Mouse (Mus musculus) lung, embryonic 14.5 days (tissue): ENCODE measurements around the gene Eif2ak2. TPM values are rescaled to one million over a fixed set of nuclear protein-coding genes. Genes with fewer than 3 reads are reported as not detected.
A peak's percentile ranks its signal among the peaks of the same experiment; 100 is the strongest.

Experiments
- ATAC-seq: fragments of 200-750 bp; cut with Nextera tagmentation; 2 replicates; pipeline ENCODE4 v1.8.0; 2017; ENCODE audit warnings: mild to moderate bottlenecking, moderate TSS enrichment, moderate library complexity; ENCODE audit not compliant: insufficient read depth
- DNase-seq: peaks from one replicate; pipeline ENCODE4 v3.0.0-alpha.2; 2015
- H3K27ac ChIP-seq: fragments of 300-500 bp; sonication (generic); 2 replicates; pipeline ENCODE4 v1.5.1; 2014; ENCODE audit warnings: low read depth, mild to moderate bottlenecking, moderate library complexity
- H3K27me3 ChIP-seq: fragments of 300-500 bp; sonication (generic); 2 replicates; pipeline ENCODE4 v1.6.1; 2014; ENCODE audit warnings: low read length, control low read depth; ENCODE audit not compliant: insufficient read depth
- H3K36me3 ChIP-seq: fragments of 300-500 bp; sonication (generic); 2 replicates; pipeline ENCODE4 v1.6.1; 2014; ENCODE audit warnings: control low read depth; ENCODE audit not compliant: insufficient read depth
- H3K4me1 ChIP-seq: fragments of 300-500 bp; sonication (generic); 2 replicates; pipeline ENCODE4 v1.6.1; 2014; ENCODE audit warnings: antibody characterized with exemption, control low read depth; ENCODE audit not compliant: insufficient read depth
- H3K4me2 ChIP-seq: fragments of 300-500 bp; sonication (generic); 2 replicates; pipeline ENCODE4 v1.6.1; 2014; ENCODE audit warnings: mild to moderate bottlenecking
- H3K4me3 ChIP-seq: fragments of 300-500 bp; sonication (generic); 2 replicates; pipeline ENCODE4 v1.5.1; 2014; ENCODE audit warnings: low read depth, low read length
- H3K9ac ChIP-seq: fragments of 300-500 bp; sonication (generic); 2 replicates; pipeline ENCODE4 v1.6.1; 2014
- H3K9me3 ChIP-seq: fragments of 300-500 bp; sonication (generic); 2 replicates; pipeline ENCODE4 v1.6.1; 2016; ENCODE audit warnings: low read depth, low read length, control low read depth
- CTCF ChIP-seq: IDR thresholded peaks from 2 replicates; pipeline ENCODE4 v1.5.1; 2016; ENCODE audit warnings: antibody characterized with exemption, low read depth
- WGBS: fragments of 180-500 bp; shearing (Covaris S2); extraction: QIAGEN DNeasy Blood & Tissue Kit; methylation state at CpG from one replicate; pipeline ENCODE4 v1.1.7; 2014; 5-methylcytosine and 5-hydroxymethylcytosine counted together
- polyA plus RNA-seq: library from polyadenylated mRNA; unstranded; fragments of >200 nt; fragmentation: Nextera tagmentation; extraction: Ambion mirVana; gene quantifications from 2 replicates; pipeline ENCODE4 v1.2.1, GENCODE M21; 2014

The Eif2ak2 gene
- polyA plus RNA-seq, 1 experiment from 2014 or later = 8.4 TPM

GRCm38 (mm10) chr17:78834856-78835835 lies 47.2 kb downstream of the Eif2ak2 start, which contains the start of the genes Heatr5b and Gpatch11:
Heatr5b (minus strand) TSS chr17:78835364.
Gpatch11 (plus strand) TSS chr17:78835567.
- Histone ChIP-seq H3K27me3 (no peaks in the 10 kb centered on the region), H3K4me3 (peak within 1 kb of the TSS; percentile 84), H3K4me1 (no peaks in the 10 kb centered on the region), H3K9ac (peak within 1 kb of the TSS; percentile 90), H3K36me3 (peaks cover 15% of the 10 kb centered on the region), H3K27ac (peak within 1 kb of the TSS; percentile 86), H3K9me3 (no peaks in the 10 kb centered on the region), H3K4me2 (peak within 1 kb of the TSS; percentile 85)
- ATAC-seq (peak; percentile 99), DNase-seq (peak; percentile 99)
- WGBS = under 1% methylated on average over 81 of the region's 81 CpGs
- TF ChIP-seq CTCF = no peak

- no peak for TF ChIP-seq CTCF
- Histone ChIP-seq H3K27me3 (no peaks in the 10 kb centered on the region), H3K9me3 (no peaks in the 10 kb centered on the region), H3K4me3 (no peak overlapping the region), H3K4me2 (no peak overlapping the region), H3K4me1 (no peaks in the 10 kb centered on the region), H3K36me3 (peaks cover 47% of the 10 kb centered on the region), H3K9ac (no peak overlapping the region), H3K27ac (no peak overlapping the region)
- no peak for ATAC-seq
- WGBS = 78% methylated on average over 13 of the region's 13 CpGs
- DNase-seq = no peak
Measured at GRCm38 (mm10) chr17:78824346-78824745, 58.0 kb downstream of the Eif2ak2 start.

- no peak for ATAC-seq
- 92% methylated on average over 3 of the region's 3 CpGs for WGBS
- H3K36me3 ChIP-seq = peaks cover 37% of the 10 kb centered on the region
Measured at GRCm38 (mm10) chr17:78809582-78809981, 72.8 kb downstream of the Eif2ak2 start.

GRCm38 (mm10) chr17:78809019-78809418 lies 73.4 kb downstream of the Eif2ak2 start:
- Histone ChIP-seq H3K4me2 (no peak overlapping the region), H3K9me3 (no peaks in the 10 kb centered on the region), H3K4me3 (no peak overlapping the region), H3K9ac (no peak overlapping the region), H3K36me3 (peaks cover 34% of the 10 kb centered on the region), H3K4me1 (no peaks in the 10 kb centered on the region), H3K27me3 (no peaks in the 10 kb centered on the region), H3K27ac (no peak overlapping the region)
- peak; percentile 60 for TF ChIP-seq CTCF
- ATAC-seq (no peak), DNase-seq (peak; percentile 46)

More at GRCm38 (mm10) chr17:78809582-78809981, 72.8 kb downstream of the Eif2ak2 start:
- DNase-seq = no peak
- no peak overlapping the region for H3K4me2 ChIP-seq
- H3K27ac ChIP-seq = no peak overlapping the region
- H3K9ac ChIP-seq = no peak overlapping the region
- no peak overlapping the region for H3K4me3 ChIP-seq
- TF ChIP-seq CTCF = no peak
- no peaks in the 10 kb centered on the region for H3K9me3 ChIP-seq
- no peaks in the 10 kb centered on the region for H3K27me3 ChIP-seq
- H3K4me1 ChIP-seq = no peaks in the 10 kb centered on the region

Other genes with a start within 250 kb of the Eif2ak2 start
- gene Strn, start 145.4 kb downstream of the Eif2ak2 start, polyA plus RNA-seq = 7.2 and 8.1 TPM in 2 replicates
- 12.3 and 15.0 TPM in 2 replicates for gene Heatr5b, start 47.2 kb downstream of the Eif2ak2 start, polyA plus RNA-seq
- 35.6 and 36.0 TPM in 2 replicates for gene Gpatch11, start 47.0 kb downstream of the Eif2ak2 start, polyA plus RNA-seq
- 0.16 and 0.17 TPM in 2 replicates for gene Sult6b1, start 24.4 kb upstream of the Eif2ak2 start, polyA plus RNA-seq
- 77.4 and 85.6 TPM in 2 replicates for gene Cebpzos, start 33.9 kb upstream of the Eif2ak2 start, polyA plus RNA-seq
- gene Cebpz, start 54.5 kb upstream of the Eif2ak2 start, polyA plus RNA-seq = 56.6 and 61.2 TPM in 2 replicates
- gene Ndufaf7, start 54.6 kb upstream of the Eif2ak2 start, polyA plus RNA-seq = 57.6 and 59.3 TPM in 2 replicates
- 52.4 and 52.6 TPM in 2 replicates for gene Prkd3, start 138.2 kb upstream of the Eif2ak2 start, polyA plus RNA-seq
- 8.0 and 8.9 TPM in 2 replicates for gene Qpct, start 169.3 kb upstream of the Eif2ak2 start, polyA plus RNA-seq